Mouse (Mus musculus) forebrain, embryonic 14.5 days (tissue): ENCODE data around the gene Asic1. TPM values are rescaled to one million over a fixed set of nuclear protein-coding genes. Genes with fewer than 3 reads are reported as not detected.

Experiments
- ATAC-seq: fragments of 200-750 bp; cut with Nextera tagmentation; 2 replicates; pipeline ENCODE4 v1.8.0; 2017; ENCODE audit warnings: mild to moderate bottlenecking, moderate library complexity
- DNase-seq: peaks from one replicate; pipeline ENCODE4 v3.0.0-alpha.2; 2015; ENCODE audit warnings: low spot score
- H3K27ac ChIP-seq: fragments of 300-500 bp; sonication (generic); 2 replicates; pipeline ENCODE4 v1.5.1; 2014; ENCODE audit warnings: low read depth, mild to moderate bottlenecking, control low read depth, low read length, moderate library complexity
- H3K27me3 ChIP-seq: fragments of 300-500 bp; sonication (generic); replicated peaks from 2 replicates; pipeline ENCODE4 v1.6.1; 2014; ENCODE audit warnings: low read length, control low read depth, mixed read lengths; ENCODE audit not compliant: control insufficient read depth, insufficient read depth
- H3K36me3 ChIP-seq: fragments of 300-500 bp; sonication (generic); 2 replicates; pipeline ENCODE4 v1.6.1; 2014; ENCODE audit warnings: low read length, control low read depth; ENCODE audit not compliant: control insufficient read depth, insufficient read depth
- H3K4me1 ChIP-seq: fragments of 300-500 bp; sonication (generic); 2 replicates; pipeline ENCODE4 v1.6.1; 2014; ENCODE audit warnings: antibody characterized with exemption, low read length, control low read depth; ENCODE audit not compliant: control insufficient read depth, insufficient read depth
- H3K4me2 ChIP-seq: fragments of 300-500 bp; sonication (generic); 2 replicates; pipeline ENCODE4 v1.6.1; 2014; ENCODE audit warnings: mild to moderate bottlenecking, control low read depth, low read length
- H3K4me3 ChIP-seq: fragments of 300-500 bp; sonication (generic); 2 replicates; pipeline ENCODE4 v1.5.1; 2014; ENCODE audit warnings: low read depth, low read length, control low read depth
- H3K9ac ChIP-seq: fragments of 300-500 bp; sonication (generic); 2 replicates; pipeline ENCODE4 v1.6.1; 2014; ENCODE audit warnings: mild to moderate bottlenecking, low read length, control low read depth, moderate library complexity
- H3K9me3 ChIP-seq: fragments of 300-500 bp; sonication (generic); replicated peaks from 2 replicates; pipeline ENCODE4 v1.6.1; 2016; ENCODE audit warnings: low read length, control low read depth, mixed read lengths; ENCODE audit not compliant: control insufficient read depth
- WGBS: fragments of 180-500 bp; shearing (Covaris S2); extraction: QIAGEN DNeasy Blood & Tissue Kit; methylation state at CpG from one replicate; pipeline ENCODE4 v1.1.7; 2014; 5-methylcytosine and 5-hydroxymethylcytosine counted together
- polyA plus RNA-seq: library from polyadenylated mRNA; unstranded; fragments of >200 nt; fragmentation: Nextera tagmentation; extraction: Ambion mirVana; gene quantifications from 2 replicates; pipeline ENCODE4 v1.2.1, GENCODE M21; 2014

Gene Asic1
- polyA plus RNA-seq, 1 experiment from 2014 or later = 15.6 TPM

DNA sequence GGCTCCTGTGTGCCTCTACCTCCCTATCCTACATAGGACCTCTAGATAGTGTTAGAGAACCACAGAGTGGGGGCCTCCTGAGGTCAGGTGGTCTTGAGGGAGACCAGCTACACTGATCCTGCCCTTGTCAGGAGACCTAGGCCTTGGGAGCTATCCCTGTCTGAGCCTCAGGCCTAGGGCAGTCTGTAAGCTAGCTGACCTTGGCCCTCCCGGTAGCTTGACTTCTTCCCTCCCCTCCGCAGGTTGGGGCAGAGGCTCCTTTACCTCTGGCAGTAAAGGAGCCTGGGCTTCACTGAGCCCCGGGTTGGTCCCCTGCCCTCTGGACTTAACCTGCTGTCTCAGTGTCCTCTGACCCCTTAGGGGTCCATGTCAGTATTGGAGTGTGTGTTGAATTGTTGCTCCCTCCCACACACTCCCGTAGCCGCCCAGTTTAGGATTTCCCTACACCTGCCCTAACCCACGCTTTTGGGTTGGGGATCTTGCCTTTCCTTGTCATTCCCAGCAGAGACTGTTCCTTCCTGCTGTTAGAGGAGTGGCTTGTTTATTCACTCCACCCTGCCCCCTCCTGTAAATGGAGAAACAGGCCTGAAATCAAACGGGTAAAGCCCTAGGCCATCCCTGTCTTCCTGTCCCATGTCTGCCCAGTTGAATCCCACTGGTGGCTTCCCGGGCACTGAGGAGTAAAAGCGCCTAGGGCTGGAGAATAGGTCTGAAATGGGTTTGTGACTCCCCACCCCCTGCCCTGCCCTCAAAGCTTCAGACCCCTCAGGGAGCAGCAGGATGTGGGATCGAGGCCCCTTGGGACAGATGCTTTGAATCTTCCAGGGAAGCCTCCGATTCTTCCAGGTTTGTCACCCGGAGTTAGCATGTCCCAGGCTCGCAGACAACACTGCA lies 42.7 kb downstream of the Asic1 start:
- DNase-seq (no peak), ATAC-seq (no peak)
- Histone ChIP-seq H3K4me2 (no peak overlapping the region), H3K36me3 (peaks cover 78% of the 10 kb centered on the region), H3K27me3 (no peaks in the 10 kb centered on the region), H3K9me3 (no peaks in the 10 kb centered on the region), H3K27ac (peak overlapping the region; percentile 11; the same call in 1 of the 2 replicates), H3K9ac (no peak overlapping the region), H3K4me3 (no peak overlapping the region), H3K4me1 (peaks cover 10% of the 10 kb centered on the region; the same call in 1 of the 2 replicates)
- 80% methylated on average over 13 of the region's 13 CpGs for WGBS

DNA sequence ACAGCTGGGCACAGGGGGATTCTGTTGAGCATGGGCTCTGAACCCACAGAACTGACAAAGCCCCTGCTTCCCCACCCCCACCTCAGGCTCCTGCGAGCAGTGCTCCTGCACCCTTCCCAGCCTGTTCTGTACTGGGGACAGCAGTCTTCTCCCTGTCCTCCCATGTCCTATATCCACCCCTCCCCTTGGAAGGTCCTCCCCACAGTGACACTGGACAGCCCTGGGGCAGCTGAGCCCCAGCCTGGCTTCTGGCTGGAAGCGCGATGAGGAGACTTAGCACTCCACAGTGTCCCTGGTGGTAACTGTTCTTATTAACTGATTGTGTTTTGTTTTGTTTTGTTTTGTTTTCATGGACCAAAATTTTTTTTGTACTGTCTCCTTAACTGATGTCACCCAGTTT lies 43.4 kb downstream of the Asic1 start:
- Histone ChIP-seq H3K27ac (no peak overlapping the region; the same call in 1 of the 2 replicates), H3K4me3 (no peak overlapping the region), H3K4me2 (no peak overlapping the region), H3K4me1 (peaks cover 10% of the 10 kb centered on the region; the same call in 1 of the 2 replicates), H3K36me3 (peaks cover 76% of the 10 kb centered on the region), H3K9me3 (no peaks in the 10 kb centered on the region), H3K9ac (no peak overlapping the region), H3K27me3 (no peaks in the 10 kb centered on the region)
- DNase-seq = no peak
- no peak for ATAC-seq
- 92% methylated on average over 3 of the region's 3 CpGs for WGBS

DNA sequence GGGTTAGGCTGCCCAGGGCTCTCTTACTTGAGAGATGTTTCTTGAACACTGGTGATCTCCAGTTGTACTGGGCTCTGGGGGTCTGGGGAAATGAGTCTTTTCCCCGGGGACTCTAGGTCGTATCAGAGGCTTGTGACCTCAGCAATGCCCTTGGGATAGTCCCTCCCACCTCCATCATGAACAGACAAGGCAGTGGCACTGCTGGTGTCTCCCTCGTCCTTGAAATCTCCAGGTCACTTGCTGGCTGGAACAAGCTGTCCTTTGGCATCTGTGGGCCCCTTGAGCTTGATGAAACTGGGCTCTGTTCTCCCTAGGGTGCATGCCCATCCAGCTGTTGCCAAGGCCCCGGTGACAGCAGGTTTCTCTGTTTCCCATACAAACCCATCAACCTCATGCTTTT lies 44.0 kb downstream of the Asic1 start:
- Histone ChIP-seq H3K36me3 (peaks cover 73% of the 10 kb centered on the region), H3K9me3 (no peaks in the 10 kb centered on the region), H3K4me2 (no peak overlapping the region), H3K9ac (no peak overlapping the region), H3K4me3 (no peak overlapping the region), H3K27ac (peak overlapping the region; percentile 87), H3K27me3 (no peaks in the 10 kb centered on the region), H3K4me1 (peaks cover 10% of the 10 kb centered on the region; the same call in 1 of the 2 replicates)
- DNase-seq = no peak
- ATAC-seq = no peak
- 75% methylated on average over 4 of the region's 4 CpGs for WGBS

DNA sequence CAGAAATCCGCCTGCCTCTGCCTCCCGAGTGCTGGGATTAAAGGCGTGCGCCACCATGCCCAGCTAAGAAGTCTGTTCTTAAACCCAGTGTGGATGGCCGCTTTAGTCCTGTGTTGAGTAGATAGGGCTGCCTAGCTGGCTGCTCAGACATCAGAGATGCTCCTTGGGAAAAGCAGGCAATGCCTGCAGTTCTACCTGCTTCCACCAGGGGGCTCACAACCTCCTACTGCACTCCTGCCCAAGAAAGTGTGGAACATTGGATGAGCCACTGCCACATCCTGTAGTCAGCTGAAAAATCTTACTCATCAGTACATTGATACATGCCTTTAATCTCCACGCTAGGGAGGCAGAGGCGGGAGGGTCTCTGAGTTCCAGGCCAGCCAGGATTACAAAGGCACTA lies 44.7 kb downstream of the Asic1 start:
- peaks cover 66% of the 10 kb centered on the region for H3K36me3 ChIP-seq
- H3K9me3 ChIP-seq = no peaks in the 10 kb centered on the region
- H3K4me1 ChIP-seq = peaks cover 10% of the 10 kb centered on the region; the same call in 1 of the 2 replicates

DNA sequence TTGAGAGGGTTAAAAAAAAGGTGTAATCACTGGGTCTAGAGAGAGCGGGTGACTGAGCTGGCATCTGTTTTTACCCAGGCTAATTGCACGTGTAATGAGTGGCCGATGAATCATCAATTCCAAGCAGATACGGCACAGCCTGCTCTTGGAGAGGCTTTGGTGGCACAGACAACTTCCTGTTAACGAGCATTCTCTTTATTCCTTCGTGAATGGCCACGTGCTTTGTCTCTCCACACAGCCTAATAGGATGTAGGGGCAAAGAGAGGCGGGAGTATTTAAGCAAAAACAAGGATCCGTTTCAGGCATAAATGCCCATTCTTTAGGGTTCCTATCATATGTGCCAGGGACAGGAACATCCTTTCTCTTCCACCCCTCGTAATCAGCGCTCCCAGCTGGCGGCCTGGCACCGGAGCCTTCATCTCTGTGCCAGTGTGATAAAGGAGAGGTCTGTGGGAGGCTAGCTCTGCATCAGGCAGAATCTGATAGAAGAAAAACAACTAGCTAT lies 45.2 kb downstream of the Asic1 start:
- peak; percentile 54 for ATAC-seq
- peak; percentile 80 for DNase-seq
- Histone ChIP-seq H3K4me3 (no peak overlapping the region), H3K36me3 (peaks cover 65% of the 10 kb centered on the region), H3K27ac (peak overlapping the region; percentile 87), H3K4me2 (no peak overlapping the region), H3K4me1 (peaks cover 10% of the 10 kb centered on the region; the same call in 1 of the 2 replicates), H3K27me3 (no peaks in the 10 kb centered on the region), H3K9me3 (no peaks in the 10 kb centered on the region), H3K9ac (peak overlapping the region; percentile 40; the same call in 1 of the 2 replicates)
- WGBS = 19% methylated on average over 13 of the region's 13 CpGs

More for the DNA sequence above, 44.7 kb downstream of the Asic1 start:
- 50% methylated on average over 7 of the region's 7 CpGs for WGBS
- no peak overlapping the region for H3K4me2 ChIP-seq
- peak overlapping the region; percentile 87 for H3K27ac ChIP-seq
- ATAC-seq (peak; percentile 55), DNase-seq (peak; percentile 87)
- no peaks in the 10 kb centered on the region for H3K27me3 ChIP-seq
- H3K9ac ChIP-seq = no peak overlapping the region
- H3K4me3 ChIP-seq = no peak overlapping the region

DNA sequence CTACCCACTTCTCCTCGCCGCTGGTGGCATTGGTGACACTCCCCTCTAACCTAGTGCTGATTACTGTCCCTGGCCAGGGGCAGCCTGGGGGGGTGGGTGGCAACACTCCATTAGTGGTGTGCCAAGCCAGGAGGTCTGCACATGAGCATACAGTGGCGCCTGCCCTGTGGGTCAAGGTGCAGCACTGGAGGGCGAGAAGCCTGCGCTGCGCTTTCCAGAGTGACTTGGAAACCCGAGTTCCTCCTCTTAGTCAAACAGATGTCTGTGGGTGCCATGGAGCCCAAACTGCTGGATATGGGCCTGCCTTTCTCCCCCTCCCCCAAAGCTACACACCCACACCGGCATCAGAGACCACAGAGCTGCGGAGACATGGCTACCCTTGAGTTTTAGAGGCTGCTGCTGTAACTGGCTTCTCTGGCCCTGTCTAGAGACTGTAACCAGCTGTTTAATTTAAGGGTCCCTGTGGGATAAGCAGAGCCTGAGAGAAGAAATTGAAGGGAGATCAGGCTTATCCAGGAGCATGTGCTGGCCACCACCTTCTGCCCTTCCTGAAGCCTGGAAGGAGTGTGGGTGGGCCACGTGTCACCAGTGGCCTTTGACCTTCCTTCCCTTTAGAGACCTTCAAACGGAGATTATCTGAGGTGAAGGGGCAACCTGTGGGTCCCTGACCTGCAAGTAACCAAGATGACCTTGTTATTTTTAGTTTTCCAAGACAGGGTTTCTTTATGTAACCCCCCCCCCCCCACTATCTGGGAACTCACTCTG lies 46.0 kb downstream of the Asic1 start:
- Histone ChIP-seq H3K27ac (peak overlapping the region; percentile 87), H3K4me3 (no peak overlapping the region), H3K36me3 (peaks cover 62% of the 10 kb centered on the region), H3K9ac (peak overlapping the region; percentile 40; the same call in 1 of the 2 replicates), H3K9me3 (no peaks in the 10 kb centered on the region), H3K4me2 (no peak overlapping the region), H3K4me1 (peaks cover 10% of the 10 kb centered on the region; the same call in 1 of the 2 replicates), H3K27me3 (no peaks in the 10 kb centered on the region)
- WGBS = 76% methylated on average over 11 of the region's 11 CpGs
- peak; percentile 21; the same call in 1 of the 2 replicates for ATAC-seq
- DNase-seq = no peak

DNA sequence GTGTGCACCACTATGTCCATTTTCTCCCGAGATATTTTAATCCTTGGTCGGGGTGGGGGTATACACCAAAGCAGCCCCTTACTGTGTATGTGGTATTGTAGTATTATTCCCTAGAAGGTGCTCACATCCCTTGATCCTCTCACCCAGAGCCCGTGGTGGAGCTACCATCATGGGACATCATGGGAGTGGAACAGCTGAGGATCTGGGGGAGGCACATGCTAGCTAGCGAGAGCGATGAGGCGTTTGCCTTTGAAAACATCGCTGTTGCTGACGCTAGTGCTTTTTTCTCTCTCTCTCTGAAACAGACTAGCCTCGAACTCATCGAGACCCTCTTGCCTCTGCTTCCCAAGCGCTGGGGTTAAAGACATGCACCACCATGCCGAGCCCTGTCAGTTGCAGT lies 46.6 kb downstream of the Asic1 start:
- DNase-seq = no peak
- ATAC-seq = no peak
- Histone ChIP-seq H3K9me3 (no peaks in the 10 kb centered on the region), H3K9ac (no peak overlapping the region), H3K36me3 (peaks cover 59% of the 10 kb centered on the region), H3K4me3 (no peak overlapping the region), H3K4me1 (peaks cover 10% of the 10 kb centered on the region; the same call in 1 of the 2 replicates), H3K27ac (no peak overlapping the region), H3K4me2 (no peak overlapping the region), H3K27me3 (no peaks in the 10 kb centered on the region)
- WGBS = 86% methylated on average over 12 of the region's 12 CpGs

DNA sequence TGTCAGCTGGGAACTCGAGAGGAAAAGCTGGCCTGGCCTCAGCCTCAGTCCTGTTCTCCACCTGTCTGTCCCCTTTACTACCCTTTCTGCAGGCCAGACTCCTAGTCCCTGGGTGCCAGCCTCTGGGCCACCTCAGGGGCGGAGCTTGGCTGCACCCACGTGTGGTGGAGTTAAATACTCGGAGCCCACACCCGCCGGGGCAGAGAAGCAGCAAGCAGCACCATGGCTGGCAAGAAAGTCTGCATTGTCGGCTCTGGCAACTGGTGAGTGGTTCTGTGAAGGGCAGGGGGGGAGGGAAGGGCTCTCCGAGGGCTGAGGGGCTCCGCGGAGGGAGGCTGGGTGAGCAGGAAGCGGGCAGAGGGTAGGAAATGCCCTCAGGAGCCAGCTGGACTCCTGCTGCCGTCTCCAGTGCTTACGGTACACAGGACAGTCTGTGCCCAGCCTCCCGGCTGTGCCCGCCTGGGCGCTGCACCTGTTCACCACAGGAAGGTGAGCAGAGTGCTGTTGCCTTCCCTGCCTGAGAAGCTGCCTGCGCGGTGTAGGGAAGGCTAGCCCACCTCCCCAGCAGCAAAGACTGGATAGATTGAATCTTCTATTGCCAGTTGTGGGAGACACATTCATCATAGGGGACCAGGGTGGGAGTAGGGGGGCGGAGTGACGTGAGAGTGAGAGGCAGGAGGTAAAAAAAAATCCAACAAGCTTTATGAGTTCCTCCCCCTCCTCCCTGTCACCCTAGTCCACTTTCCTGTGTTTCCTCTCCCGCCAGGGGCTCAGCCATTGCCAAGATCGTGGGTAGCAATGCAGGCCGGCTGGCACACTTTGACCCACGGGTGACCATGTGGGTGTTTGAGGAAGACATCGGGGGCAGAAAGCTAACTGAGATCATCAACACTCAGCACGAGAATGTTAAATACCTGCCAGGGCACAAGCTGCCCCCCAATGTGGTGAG lies 47.5 kb downstream of the Asic1 start, which contains the start of gene Gpd1:
Gene Gpd1, plus strand, starts transcription at position 130 of the 949 bp plus-strand sequence.
- no peaks in the 10 kb centered on the region for H3K27me3 ChIP-seq
- H3K9me3 ChIP-seq = no peaks in the 10 kb centered on the region
- DNase-seq = peak; percentile 35
- ATAC-seq = no peak
- 64% methylated on average over 26 of the region's 26 CpGs for WGBS
- peak within 1 kb of the TSS; percentile 87 for H3K27ac ChIP-seq
- H3K4me1 ChIP-seq = peaks cover 10% of the 10 kb centered on the region; the same call in 1 of the 2 replicates
- peaks cover 59% of the 10 kb centered on the region for H3K36me3 ChIP-seq
- no peak within 1 kb of the TSS for H3K4me2 ChIP-seq
- H3K9ac ChIP-seq = no peak within 1 kb of the TSS
- no peak within 1 kb of the TSS for H3K4me3 ChIP-seq
